Mouse (Mus musculus) gastrocnemius, postnatal 25 days (tissue): ENCODE results near the gene Myef2. TPM values are rescaled to one million over a fixed set of nuclear protein-coding genes. Genes with fewer than 3 reads are reported as not detected.

Experiments used
- DNase-seq: peaks from one replicate; pipeline ENCODE4 v3.0.0; 2022
- total RNA-seq, 2 experiments: library from RNA; stranded (reverse); gene quantifications; 1 replicate in 1 of 2; 2 replicates in 1 of 2; pipeline ENCODE4 v1.2.3; 2021

Gene Myef2
- total RNA-seq, 2 experiments from 2014 or later, result 3.1 to 3.2 TPM

GRCm38 (mm10) chr2:125067894-125068293 is 55.6 kb downstream of the Myef2 start, which contains the start of gene Slc24a5:
Slc24a5 (plus strand) TSS chr2:125068124.
- DNase-seq, result no peak

- DNase-seq, result no peak
These were observed 56.1 kb downstream of the Myef2 start for GRCm38 (mm10) chr2:125067373-125067772.

GRCm38 (mm10) chr2:125062944-125063343 is 60.5 kb downstream of the Myef2 start:
- no peak for DNase-seq

GRCm38 (mm10) chr2:125061451-125061850 is 62.0 kb downstream of the Myef2 start:
- no peak for DNase-seq

- no peak for DNase-seq
These were observed 66.1 kb downstream of the Myef2 start for GRCm38 (mm10) chr2:125057250-125057815.

- DNase-seq, result no peak
These were observed 68.1 kb downstream of the Myef2 start for GRCm38 (mm10) chr2:125055316-125055903.

Other genes with a start within 250 kb of the Myef2 start
- gene Slc24a5, start 55.5 kb downstream of the Myef2 start, total RNA-seq, result not detected
- gene Ctxn2, start 13.0 kb upstream of the Myef2 start, total RNA-seq, result not detected
- gene Slc12a1, start 28.8 kb upstream of the Myef2 start, total RNA-seq, result not detected
- gene Dut, start 123.5 kb upstream of the Myef2 start, total RNA-seq, result 1 to 10 TPM; 6.4 to 7.4 TPM